Mouse (Mus musculus) ES-Bruce4 (cell line): Measurements from ENCODE around the gene BC028528.

Experiments
- CTCF ChIP-seq: IDR thresholded peaks from one replicate; pipeline ENCODE4 v1.8.1; 2011; ENCODE audit warnings: low read depth, low read length
- EP300 ChIP-seq: IDR thresholded peaks from 2 replicates; pipeline ENCODE4 v1.6.1; 2011; ENCODE audit warnings: low read depth, low read length; ENCODE audit not compliant: insufficient read depth
- POLR2A ChIP-seq: IDR thresholded peaks from one replicate; pipeline ENCODE4 v1.8.1; 2011; ENCODE audit warnings: low read length; ENCODE audit not compliant: insufficient read depth

DNA sequence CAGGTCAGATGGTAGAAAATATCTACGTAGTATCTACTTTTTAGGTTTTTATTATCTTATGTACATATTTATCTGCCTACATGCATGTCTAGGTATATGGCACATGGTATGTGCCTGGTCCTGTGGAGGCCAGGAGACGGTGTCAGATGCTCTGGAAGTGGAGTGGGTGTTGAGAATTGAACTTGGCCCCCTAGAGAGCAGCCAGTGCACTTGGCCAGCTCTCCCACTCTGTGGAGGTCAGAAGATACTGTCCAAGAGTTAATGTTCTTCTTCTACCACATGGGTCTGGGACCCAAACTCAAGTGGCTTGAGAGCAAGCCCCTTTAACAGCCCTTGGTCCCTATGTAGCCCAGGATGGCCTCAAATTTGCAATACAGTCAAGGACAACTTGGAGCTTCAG, 24.4 kb downstream of the BC028528 start:
- no peak for TF ChIP-seq POLR2A
- no peak for TF ChIP-seq CTCF
- no peak for TF ChIP-seq EP300
